Mouse (Mus musculus) forebrain, embryonic 15.5 days (tissue): ENCODE data around the gene Tnnt2. TPM values are rescaled to one million over a fixed set of nuclear protein-coding genes. Genes with fewer than 3 reads are reported as not detected.

Source experiments
- ATAC-seq: fragments of 200-750 bp; cut with Nextera tagmentation; replicated peaks from 2 replicates; pipeline ENCODE4 v1.8.0; 2017; ENCODE audit warnings: mild to moderate bottlenecking, moderate TSS enrichment, moderate library complexity
- H3K27ac ChIP-seq: fragments of 300-500 bp; sonication (generic); replicated peaks from 2 replicates; pipeline ENCODE4 v1.5.1; 2015; ENCODE audit warnings: mild to moderate bottlenecking, inconsistent platforms
- H3K27me3 ChIP-seq: fragments of 300-500 bp; sonication (generic); 2 replicates; pipeline ENCODE4 v1.6.1; 2015; ENCODE audit warnings: inconsistent platforms
- H3K36me3 ChIP-seq: fragments of 300-500 bp; sonication (generic); 2 replicates; pipeline ENCODE4 v1.6.1; 2015; ENCODE audit warnings: mild to moderate bottlenecking, inconsistent platforms
- H3K4me1 ChIP-seq: fragments of 300-500 bp; sonication (generic); 2 replicates; pipeline ENCODE4 v1.6.1; 2015; ENCODE audit warnings: inconsistent platforms
- H3K4me2 ChIP-seq: fragments of 300-500 bp; sonication (generic); replicated peaks from 2 replicates; pipeline ENCODE4 v1.6.1; 2015; ENCODE audit warnings: mild to moderate bottlenecking, inconsistent platforms
- H3K4me3 ChIP-seq: fragments of 300-500 bp; sonication (generic); 2 replicates; pipeline ENCODE4 v1.5.1; 2015; ENCODE audit warnings: mild to moderate bottlenecking, inconsistent platforms
- H3K9ac ChIP-seq: fragments of 300-500 bp; sonication (generic); replicated peaks from 2 replicates; pipeline ENCODE4 v1.6.1; 2015; ENCODE audit warnings: mild to moderate bottlenecking, inconsistent platforms
- H3K9me3 ChIP-seq: fragments of 300-500 bp; sonication (generic); 2 replicates; pipeline ENCODE4 v1.6.1; 2016; ENCODE audit warnings: inconsistent platforms
- WGBS: fragments of 180-500 bp; shearing (Covaris S2); methylation state at CpG from one replicate; pipeline ENCODE4 v1.1.7; 2015; ENCODE audit warnings: mixed read lengths; 5-methylcytosine and 5-hydroxymethylcytosine counted together
- polyA plus RNA-seq: library from polyadenylated mRNA; unstranded; fragments of >200 nt; fragmentation: Nextera tagmentation; extraction: Ambion mirVana; gene quantifications from 2 replicates; pipeline ENCODE4 v1.2.1, GENCODE M21; 2015

The Tnnt2 gene
- 0.75 and 5.7 TPM in 2 replicates for polyA plus RNA-seq

DNA sequence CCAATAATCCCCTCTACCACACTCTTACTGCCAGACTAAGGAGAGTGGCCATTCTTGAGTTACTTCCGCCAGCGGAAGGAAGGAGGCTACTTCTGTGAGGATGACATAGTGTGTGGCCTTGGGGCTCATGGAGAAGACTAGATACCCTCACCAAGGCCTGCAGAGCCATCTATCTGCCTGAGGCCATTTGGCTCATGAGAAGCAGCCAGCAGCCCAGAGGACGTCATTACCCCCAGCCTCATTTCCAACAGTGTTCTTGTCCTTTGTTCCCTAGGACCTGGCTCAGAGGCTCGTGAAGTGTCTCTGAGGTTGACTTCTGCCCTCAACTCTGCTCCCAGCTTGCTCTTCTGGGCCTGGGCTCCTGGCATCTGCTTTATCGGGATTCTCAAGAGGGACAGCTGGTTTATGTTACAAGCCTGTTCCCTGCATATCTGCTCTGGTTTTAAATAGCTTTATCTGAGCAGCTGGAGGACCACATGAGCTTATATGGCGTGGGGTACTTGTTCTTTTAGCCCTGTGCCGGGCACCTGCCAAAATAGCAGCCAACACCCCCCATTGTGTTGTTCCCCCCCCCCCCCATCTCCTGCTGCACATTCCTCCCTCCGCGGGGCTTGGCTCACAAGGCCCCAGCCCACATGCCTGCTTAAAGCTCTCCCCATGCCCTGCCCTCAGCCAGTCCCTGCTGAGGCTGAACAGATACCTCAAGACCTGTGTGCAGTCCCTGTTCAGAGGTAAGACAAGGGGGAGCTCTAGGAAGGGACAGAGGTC is at the start of gene Tnnt2:
Gene Tnnt2, plus strand, starts transcription at position 639 of the 768 bp plus-strand sequence.
- WGBS: 49% methylated on average over 9 of the region's 9 CpGs
- H3K9ac ChIP-seq: no peak within 1 kb of the TSS
- H3K4me1 ChIP-seq: no peaks in the 10 kb centered on the region
- H3K27me3 ChIP-seq: no peaks in the 10 kb centered on the region
- no peak within 1 kb of the TSS for H3K4me3 ChIP-seq
- no peak for ATAC-seq
- H3K4me2 ChIP-seq: no peak within 1 kb of the TSS
- no peaks in the 10 kb centered on the region for H3K36me3 ChIP-seq
- no peak within 1 kb of the TSS for H3K27ac ChIP-seq
- H3K9me3 ChIP-seq: no peaks in the 10 kb centered on the region

DNA sequence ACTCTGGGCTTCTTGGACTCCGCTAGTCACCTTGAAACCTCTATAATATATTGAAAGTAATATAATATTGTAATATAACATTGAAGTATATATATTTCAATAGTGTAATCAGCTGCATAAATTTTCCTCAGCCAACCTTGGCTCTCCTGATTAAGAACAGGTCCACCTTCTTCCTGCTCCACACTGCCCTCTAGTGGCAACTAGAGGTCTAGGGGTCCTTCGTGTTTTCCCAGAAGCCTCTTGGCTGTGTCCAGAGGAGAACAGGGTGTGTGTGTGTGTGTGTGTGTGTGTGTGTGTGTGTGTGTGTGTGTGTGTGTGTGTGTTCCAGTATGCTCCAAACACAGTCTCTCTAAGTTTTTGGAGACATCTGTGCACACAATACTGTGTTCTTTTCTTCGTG is 48.4 kb upstream of the Tnnt2 start:
- Histone ChIP-seq H3K27me3 (no peaks in the 10 kb centered on the region), H3K4me1 (no peaks in the 10 kb centered on the region), H3K4me3 (no peak overlapping the region), H3K4me2 (no peak overlapping the region), H3K36me3 (no peaks in the 10 kb centered on the region), H3K9me3 (no peaks in the 10 kb centered on the region), H3K27ac (no peak overlapping the region), H3K9ac (no peak overlapping the region)
- ATAC-seq: no peak
- 42% methylated on average over 3 of the region's 3 CpGs for WGBS

DNA sequence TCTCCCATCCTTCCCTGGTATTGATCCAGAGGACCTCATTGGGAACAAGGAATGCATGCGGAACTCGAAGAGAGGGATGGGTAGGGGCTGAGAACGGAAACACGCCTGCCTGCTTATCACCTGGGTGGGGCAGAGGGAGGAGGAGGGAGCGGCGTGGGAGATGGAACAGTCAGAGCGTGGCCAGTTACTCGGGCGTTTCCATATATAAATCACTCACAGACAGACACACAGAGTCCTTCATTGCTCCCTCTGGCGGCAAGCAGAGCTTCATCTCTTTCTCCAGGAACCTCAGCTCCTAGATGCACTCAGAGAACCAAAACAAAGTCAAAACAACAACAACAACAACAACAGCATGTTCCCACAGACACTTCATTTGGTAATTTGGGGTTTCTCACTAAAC is 47.4 kb upstream of the Tnnt2 start:
- no peaks in the 10 kb centered on the region for H3K36me3 ChIP-seq
- no peak overlapping the region for H3K9ac ChIP-seq
- peaks cover 4% of the 10 kb centered on the region for H3K4me1 ChIP-seq
- no peak overlapping the region for H3K4me2 ChIP-seq
- no peak overlapping the region for H3K4me3 ChIP-seq
- H3K27ac ChIP-seq: no peak overlapping the region
- 0 out of 2 replicates have a peak, but pooled peaks cover 3% of the 10 kb centered on the region for H3K27me3 ChIP-seq
- H3K9me3 ChIP-seq: no peaks in the 10 kb centered on the region
- ATAC-seq: no peak
- WGBS: 44% methylated on average over 10 of the region's 10 CpGs

DNA sequence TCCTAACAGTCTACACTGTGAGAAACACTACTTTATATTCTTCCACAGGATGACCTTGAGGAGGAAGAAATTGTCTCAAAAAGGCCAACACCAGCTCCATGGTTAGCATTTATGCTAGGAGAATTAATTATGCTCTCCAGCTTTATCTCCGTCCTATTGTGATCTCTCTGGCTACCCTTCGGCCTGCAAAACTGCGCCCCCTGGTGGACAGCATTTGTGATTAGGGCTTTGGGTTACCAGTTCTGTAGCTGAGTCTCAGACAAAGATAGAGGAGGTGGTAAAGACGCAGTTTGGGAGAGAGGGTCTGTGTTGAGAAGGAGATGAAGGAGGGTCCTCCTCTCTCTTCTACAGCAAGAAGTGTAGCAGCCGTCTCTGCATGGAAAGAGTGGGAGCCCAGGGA is 46.3 kb upstream of the Tnnt2 start:
- Histone ChIP-seq H3K9me3 (no peaks in the 10 kb centered on the region), H3K9ac (no peak overlapping the region), H3K4me2 (no peak overlapping the region), H3K36me3 (no peaks in the 10 kb centered on the region), H3K4me3 (no peak overlapping the region), H3K27ac (no peak overlapping the region), H3K27me3 (0 out of 2 replicates have a peak, but pooled peaks cover 5% of the 10 kb centered on the region), H3K4me1 (peaks cover 8% of the 10 kb centered on the region)
- 12% methylated on average over 5 of the region's 5 CpGs for WGBS
- peak; percentile 60 for ATAC-seq

DNA sequence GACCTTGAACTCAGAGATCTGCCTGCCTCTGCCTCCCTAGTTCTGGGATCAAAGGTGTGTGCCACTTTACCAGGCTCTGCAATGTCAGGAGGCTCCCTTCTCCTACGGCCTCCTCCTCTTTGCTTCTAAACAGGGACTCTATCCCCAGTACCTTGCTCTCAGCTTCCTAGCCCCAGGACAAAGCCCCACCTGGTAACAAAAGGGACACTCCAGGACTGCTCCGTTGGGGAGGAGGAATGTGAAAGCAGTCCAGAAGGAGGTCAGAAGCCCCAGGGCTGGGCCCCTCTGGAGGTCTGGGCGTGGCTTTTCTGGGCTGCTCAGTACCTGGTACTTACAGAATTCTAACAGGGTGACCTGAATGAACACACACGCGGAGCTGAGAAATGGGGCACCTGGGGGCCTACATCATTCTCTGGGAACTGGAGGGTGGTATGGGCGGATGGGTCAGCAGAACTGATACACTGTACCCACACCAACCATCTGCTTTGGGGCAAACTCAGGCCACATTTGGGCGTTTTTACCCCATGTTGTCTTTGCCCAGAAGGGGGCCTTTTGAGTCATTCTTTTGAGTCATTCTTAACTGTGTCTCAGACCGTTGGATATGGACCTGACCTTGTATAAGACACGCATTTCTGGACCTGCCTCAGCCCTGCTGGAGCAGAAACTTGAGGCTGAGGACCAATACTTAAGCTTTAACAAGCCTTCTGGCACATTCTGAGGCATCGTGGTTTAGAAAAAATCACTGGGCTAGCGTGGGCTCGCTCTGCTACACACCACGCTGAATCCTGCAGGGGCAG is 43.8 kb upstream of the Tnnt2 start:
- Histone ChIP-seq H3K4me2 (no peak overlapping the region), H3K27ac (no peak overlapping the region), H3K4me3 (no peak overlapping the region), H3K9me3 (no peaks in the 10 kb centered on the region), H3K4me1 (peaks cover 8% of the 10 kb centered on the region), H3K9ac (no peak overlapping the region), H3K27me3 (0 out of 2 replicates have a peak, but pooled peaks cover 5% of the 10 kb centered on the region), H3K36me3 (no peaks in the 10 kb centered on the region)
- WGBS: 65% methylated on average over 13 of the region's 13 CpGs
- ATAC-seq: no peak

DNA sequence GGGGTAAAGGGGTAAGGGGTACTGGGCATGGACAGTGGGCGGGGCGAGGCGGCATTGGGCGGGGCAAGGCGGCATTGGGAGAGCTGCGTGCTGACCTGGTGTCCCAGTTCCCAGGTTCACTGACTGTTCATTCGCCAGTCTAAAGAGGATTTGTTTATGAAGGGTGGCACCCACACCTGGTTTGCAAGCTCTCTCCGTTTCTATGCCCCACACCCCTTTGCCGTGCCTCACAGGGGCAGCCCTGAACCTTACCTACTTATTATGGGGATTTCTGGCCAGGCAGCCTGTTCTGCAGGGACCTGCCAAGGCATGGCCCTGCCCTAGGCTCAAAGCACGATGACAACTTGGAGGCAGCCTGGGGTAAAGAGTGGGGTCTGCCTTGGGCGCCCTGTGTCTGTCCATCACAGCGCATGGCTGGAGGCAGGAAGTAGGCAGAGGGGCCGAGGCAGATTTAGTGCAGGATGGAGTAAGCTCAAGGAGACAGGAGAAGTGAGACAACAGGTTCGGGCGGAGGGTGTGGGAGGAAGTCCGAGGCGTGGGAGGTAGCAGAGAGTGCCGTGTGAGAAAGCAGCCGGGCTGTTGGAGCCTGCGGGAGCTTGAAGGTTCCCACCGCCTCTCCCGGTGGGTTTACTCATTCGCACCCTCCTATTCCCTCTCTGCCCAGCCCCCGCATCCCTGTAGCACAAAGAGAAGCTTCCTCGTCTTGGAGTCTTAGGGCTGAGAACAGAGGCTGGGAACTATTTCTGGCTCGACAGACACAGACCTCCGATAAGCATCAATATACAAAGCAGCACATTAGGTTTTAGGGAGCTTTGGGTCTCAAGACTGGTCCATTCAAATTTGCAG is 42.6 kb upstream of the Tnnt2 start:
- no peaks in the 10 kb centered on the region for H3K9me3 ChIP-seq
- peaks cover 8% of the 10 kb centered on the region for H3K4me1 ChIP-seq
- no peak overlapping the region for H3K27ac ChIP-seq
- ATAC-seq: peak; percentile 14; the same call in 1 of the 2 replicates
- H3K4me2 ChIP-seq: peak overlapping the region; percentile 42
- H3K27me3 ChIP-seq: 0 out of 2 replicates have a peak, but pooled peaks cover 5% of the 10 kb centered on the region
- 16% methylated on average over 27 of the region's 27 CpGs for WGBS
- H3K36me3 ChIP-seq: no peaks in the 10 kb centered on the region
- H3K9ac ChIP-seq: peak overlapping the region; percentile 13
- peak overlapping the region; percentile 26 for H3K4me3 ChIP-seq

DNA sequence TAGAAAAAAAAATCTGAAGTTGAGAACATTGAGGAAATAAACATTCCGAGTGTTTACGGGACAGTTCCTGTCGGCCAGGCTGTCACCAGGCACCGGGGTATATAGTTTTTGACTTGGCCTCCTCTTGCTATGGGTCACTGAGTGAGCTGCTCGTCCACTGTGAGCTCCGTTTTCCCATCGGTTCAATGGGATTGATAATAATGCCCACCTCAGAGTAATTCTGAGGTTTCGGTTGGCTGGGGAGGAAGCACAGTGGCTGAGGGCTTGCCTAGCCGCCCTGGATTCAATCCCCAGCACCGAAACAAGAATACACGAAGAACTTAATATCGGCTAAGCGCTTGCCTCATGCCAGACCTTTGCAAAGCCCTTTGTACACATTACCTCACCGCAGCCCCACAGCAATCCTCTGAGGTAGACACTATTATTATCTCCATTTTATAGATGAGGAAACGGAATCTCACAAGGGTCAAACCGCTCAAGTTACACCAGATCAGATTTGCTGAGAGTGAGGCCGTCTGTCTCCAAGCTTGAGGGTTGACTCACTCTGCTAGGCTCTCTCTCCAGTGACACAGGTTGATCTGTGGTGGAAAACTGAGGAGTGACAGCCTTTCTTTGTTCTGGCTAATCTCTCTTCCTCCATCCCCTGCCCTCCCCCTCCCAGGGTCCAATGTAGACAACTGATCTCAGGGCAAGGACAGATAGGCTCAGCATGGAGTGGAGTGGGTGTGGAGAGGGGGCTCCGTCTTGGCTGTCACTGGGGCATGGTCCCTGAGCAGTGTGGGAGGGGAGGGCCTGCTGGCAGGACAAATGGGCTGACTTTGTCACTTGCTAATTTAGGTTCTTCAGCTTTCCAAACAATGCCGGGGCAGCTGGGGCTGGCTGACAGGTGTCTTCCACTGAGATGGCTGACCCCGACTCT is 41.7 kb upstream of the Tnnt2 start:
- H3K36me3 ChIP-seq: no peaks in the 10 kb centered on the region
- 51% methylated on average over 20 of the region's 20 CpGs for WGBS
- peak overlapping the region; percentile 42 for H3K4me2 ChIP-seq
- H3K4me1 ChIP-seq: peaks cover 8% of the 10 kb centered on the region
- H3K4me3 ChIP-seq: no peak overlapping the region
- ATAC-seq: no peak
- H3K27me3 ChIP-seq: 0 out of 2 replicates have a peak, but pooled peaks cover 5% of the 10 kb centered on the region
- H3K9ac ChIP-seq: no peak overlapping the region
- no peak overlapping the region for H3K27ac ChIP-seq
- no peaks in the 10 kb centered on the region for H3K9me3 ChIP-seq

DNA sequence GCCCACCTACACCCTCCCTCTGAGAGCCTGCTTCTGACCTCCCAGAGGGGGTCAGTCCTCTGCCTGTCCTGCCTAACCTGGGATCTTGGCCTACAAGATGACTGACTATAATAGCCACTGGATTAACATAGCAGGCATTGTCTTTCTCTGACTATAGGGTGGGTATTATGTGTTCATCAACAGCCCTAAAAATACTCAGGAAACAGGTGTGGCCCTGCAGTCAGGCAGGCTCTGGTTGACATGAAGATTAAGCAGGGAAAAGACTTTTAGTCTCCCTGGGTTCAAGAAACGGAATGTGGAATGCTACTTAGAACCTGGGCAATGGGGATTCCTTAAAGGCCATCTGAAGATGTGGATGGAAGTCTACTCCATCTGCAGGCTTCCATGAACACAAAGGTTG is 37.7 kb upstream of the Tnnt2 start:
- Histone ChIP-seq H3K4me3 (no peak overlapping the region), H3K27ac (no peak overlapping the region), H3K36me3 (no peaks in the 10 kb centered on the region), H3K27me3 (0 out of 2 replicates have a peak, but pooled peaks cover 4% of the 10 kb centered on the region), H3K4me1 (peaks cover 10% of the 10 kb centered on the region), H3K9ac (no peak overlapping the region), H3K9me3 (no peaks in the 10 kb centered on the region), H3K4me2 (no peak overlapping the region)
- no peak for ATAC-seq
- WGBS: 83% methylated on average over 1 of the region's 1 CpGs

DNA sequence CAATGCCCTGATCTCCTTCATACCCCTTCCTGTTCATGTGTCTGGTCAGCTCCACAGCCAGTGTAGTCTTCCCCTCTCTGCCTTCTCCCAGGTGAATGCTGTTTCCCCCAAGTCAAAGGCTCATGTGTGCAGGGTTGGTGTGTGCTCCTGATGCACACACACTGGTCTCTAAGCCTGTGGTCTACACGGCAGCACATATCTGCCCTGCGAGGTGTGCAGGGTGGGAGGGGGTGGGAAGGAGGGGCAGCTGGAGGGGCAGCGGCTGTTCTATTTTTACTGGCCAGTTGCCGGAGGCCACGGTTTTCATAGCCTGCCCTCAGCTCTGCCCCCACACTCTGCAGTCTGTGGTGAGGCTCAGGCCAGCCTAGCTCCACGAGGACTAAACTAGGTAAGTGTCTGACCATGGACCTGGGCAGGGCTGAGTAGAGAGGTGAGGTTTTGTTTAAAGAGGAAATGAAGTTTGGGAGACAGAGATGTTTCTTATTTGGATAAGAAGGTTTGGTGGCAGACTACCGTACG is 37.0 kb upstream of the Tnnt2 start:
- no peaks in the 10 kb centered on the region for H3K36me3 ChIP-seq
- H3K4me1 ChIP-seq: peaks cover 5% of the 10 kb centered on the region; the same call in 1 of the 2 replicates
- H3K4me2 ChIP-seq: no peak overlapping the region
- no peaks in the 10 kb centered on the region for H3K9me3 ChIP-seq
- 75% methylated on average over 8 of the region's 8 CpGs for WGBS
- H3K27ac ChIP-seq: no peak overlapping the region
- H3K4me3 ChIP-seq: no peak overlapping the region
- ATAC-seq: no peak
- no peaks in the 10 kb centered on the region for H3K27me3 ChIP-seq
- no peak overlapping the region for H3K9ac ChIP-seq

DNA sequence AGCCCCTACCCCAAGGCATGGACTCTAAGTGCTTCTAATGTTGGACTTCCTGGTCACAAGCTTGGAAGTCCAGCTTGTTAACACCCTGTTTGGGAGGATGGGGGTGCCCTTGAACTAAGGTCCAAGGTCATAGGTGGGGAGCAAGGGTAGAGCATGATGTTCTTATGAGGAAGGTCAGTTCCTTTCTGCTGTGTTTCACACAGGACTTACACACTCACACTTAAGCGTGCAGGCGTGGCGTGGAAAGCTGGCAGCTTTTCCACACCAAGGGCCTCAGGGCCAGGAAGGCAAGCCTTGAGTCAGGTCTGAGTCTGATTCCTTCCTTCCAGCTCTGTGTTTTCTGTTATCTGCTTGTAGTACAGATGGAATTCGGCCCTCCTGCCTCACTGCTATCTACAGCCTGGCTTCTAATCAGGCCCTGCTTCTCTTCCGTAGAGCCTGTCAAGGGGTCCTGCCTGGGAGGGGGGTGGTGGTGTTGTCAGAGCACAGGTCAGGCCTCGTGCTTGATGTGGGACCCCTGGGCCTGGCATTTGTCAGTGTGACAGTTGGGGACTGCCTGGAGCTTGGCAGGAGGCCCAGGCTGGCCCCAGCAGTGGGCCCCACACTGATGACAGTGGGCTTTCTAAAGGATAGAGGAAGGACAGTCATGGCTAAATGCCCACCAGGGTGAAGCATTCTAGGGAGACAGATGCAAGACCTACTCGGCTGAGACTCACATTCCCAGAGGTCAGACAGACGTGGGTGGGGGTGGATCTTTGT is 35.8 kb upstream of the Tnnt2 start:
- H3K9ac ChIP-seq: no peak overlapping the region
- H3K4me3 ChIP-seq: no peak overlapping the region
- H3K27ac ChIP-seq: no peak overlapping the region
- WGBS: 45% methylated on average over 8 of the region's 8 CpGs
- no peaks in the 10 kb centered on the region for H3K36me3 ChIP-seq
- H3K27me3 ChIP-seq: no peaks in the 10 kb centered on the region
- H3K4me2 ChIP-seq: no peak overlapping the region
- no peaks in the 10 kb centered on the region for H3K9me3 ChIP-seq
- peaks cover 5% of the 10 kb centered on the region; the same call in 1 of the 2 replicates for H3K4me1 ChIP-seq
- ATAC-seq: no peak
